Mouse (Mus musculus) thymus, postnatal 10 days (tissue): ENCODE measurements around the gene Tmem150c.
A peak's percentile ranks its signal among the peaks of the same experiment; 100 is the strongest.

Experiments used
- DNase-seq, 2 experiments: peaks; one replicate each; pipeline ENCODE4 v3.0.0; 2021; ENCODE audit warnings: low spot score in 2 of 2

Tmem150c gene

GRCm38 (mm10) chr5:100054807-100055547 is 104.6 kb downstream of the Tmem150c start:
- DNase-seq: no peak

GRCm38 (mm10) chr5:100052728-100053127 is 106.9 kb downstream of the Tmem150c start:
- no peak for DNase-seq

DNA sequence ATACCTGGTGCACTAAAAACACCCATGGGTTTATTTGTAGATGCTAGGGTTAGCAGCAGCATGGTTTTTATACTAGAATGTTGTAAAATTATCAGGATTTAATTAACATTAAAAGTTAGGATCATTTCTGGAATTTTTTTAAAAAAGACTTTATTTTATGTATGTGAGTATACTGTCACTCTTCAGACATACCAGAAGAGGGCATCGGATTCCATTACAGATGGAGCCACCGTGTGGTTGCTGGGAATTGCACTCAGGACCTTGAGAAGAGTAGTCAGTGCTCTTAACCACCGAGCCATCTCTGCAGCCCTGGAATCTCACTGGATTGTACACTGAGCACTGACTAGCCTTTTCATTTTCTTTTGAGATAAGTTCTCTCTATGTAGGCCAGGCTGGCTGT is 109.7 kb downstream of the Tmem150c start:
- no peak for DNase-seq

- no peak for DNase-seq
Measured at GRCm38 (mm10) chr5:100047871-100048270, 111.7 kb downstream of the Tmem150c start.

GRCm38 (mm10) chr5:100047143-100047640 is 112.4 kb downstream of the Tmem150c start:
- DNase-seq: no peak

GRCm38 (mm10) chr5:100046096-100046495 is 113.5 kb downstream of the Tmem150c start:
- no peak for DNase-seq

GRCm38 (mm10) chr5:100044621-100045020 is 115.0 kb downstream of the Tmem150c start:
- DNase-seq: no peak

GRCm38 (mm10) chr5:100044030-100044429 is 115.6 kb downstream of the Tmem150c start:
- no peak for DNase-seq

GRCm38 (mm10) chr5:100043361-100043760 is 116.2 kb downstream of the Tmem150c start:
- no peak for DNase-seq

DNA sequence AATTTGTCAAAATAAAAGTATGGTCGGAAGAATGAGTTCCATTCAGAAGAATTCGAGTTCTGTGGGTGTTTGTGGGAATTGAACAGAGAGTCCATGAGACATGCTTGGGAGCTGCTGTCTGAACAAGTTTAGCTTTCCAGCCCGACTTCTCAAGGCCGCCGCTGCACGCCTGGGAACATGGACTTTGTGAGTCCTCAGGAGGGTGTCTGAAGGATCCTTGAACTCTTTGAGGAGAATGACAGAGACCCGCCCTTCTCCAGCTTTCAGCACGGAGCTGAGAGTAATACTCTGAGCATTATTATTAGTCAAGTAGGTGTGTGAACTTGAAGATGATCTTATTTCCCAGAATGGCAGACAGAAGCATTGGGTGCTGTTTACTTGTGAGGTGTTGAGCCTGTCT is 117.1 kb downstream of the Tmem150c start:
- no peak for DNase-seq

GRCm38 (mm10) chr5:100041272-100041671 is 118.3 kb downstream of the Tmem150c start:
- DNase-seq: no peak

DNA sequence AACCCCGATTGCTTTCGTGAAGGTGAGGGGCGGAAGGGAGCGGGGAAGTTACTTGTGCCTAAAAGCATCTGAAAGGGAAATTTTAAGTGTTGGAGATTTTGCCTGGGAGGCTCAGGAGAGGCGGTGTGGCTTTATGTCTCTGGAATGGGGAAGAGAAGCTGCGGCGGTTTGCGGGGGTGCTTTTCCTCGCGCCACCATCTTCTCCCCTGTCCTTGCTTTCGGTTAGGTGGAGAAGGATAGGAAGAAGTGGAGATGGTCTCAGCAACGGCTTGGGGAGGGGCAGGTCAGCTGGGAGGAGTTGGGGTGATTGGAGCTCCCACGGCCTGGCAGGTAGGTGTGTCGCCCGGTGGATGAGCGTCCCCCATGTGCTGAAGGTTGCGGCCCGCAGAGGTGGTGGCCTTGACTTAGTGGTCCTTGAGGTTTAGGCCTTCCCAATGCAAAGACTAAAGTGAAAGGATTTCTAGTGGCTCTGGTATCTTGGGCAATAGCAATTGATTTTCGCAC is 119.3 kb downstream of the Tmem150c start:
- peak in 1 of 2 experiments; percentile 24 for DNase-seq

GRCm38 (mm10) chr5:100039602-100040142 is 119.9 kb downstream of the Tmem150c start, which contains the start of the genes Hnrnpdl and Enoph1:
TSS of gene Hnrnpdl (minus strand) at chr5:100039664.
TSS of gene Enoph1 (plus strand) at chr5:100039985.
- peak; percentile 91 to 93 for DNase-seq

DNA sequence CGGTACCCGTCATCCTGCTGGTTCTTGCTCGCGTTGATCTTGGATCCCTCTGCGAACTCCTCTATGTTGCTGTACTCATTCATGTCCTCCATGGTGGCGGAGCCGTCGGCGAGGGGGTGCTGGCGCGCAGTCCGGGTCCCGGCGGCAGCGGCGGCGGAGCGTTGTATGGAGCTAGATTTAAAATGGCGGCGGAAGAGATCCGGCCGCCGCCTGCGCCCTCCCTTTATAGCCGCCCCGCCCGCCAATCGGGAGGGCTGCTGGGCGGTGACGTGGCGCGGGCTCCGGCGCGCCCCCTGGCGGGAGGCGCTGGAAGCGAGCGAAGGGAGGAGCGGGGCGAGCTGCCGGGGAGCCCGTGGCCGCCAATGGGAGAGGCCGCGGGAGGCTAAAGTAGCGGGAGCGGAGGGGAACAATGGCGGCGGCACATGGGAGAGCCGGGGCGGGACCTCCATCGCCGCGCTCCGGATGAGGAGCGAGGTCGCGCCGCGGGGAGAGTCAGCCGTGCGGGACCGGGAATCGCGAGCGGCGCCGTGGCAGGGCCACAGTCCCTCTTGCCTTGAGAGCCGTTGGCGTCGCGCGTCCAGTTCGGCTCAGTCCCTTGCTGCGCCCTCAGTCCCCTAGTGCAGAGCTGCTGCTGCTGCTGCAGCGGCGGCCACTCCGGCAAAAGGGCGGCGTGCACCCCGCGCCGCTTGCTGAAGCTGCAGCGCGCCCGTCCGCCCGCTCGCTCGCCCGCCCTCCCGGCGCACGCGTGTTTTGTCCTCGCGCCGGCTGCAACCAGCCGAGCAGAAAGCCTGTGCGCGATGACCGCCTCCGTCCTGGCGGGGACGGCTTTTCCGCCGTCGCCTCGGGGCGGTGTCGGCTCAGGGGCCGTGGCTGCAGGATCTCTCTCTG is 120.7 kb downstream of the Tmem150c start:
- DNase-seq: peak; percentile 93 to 99

DNA sequence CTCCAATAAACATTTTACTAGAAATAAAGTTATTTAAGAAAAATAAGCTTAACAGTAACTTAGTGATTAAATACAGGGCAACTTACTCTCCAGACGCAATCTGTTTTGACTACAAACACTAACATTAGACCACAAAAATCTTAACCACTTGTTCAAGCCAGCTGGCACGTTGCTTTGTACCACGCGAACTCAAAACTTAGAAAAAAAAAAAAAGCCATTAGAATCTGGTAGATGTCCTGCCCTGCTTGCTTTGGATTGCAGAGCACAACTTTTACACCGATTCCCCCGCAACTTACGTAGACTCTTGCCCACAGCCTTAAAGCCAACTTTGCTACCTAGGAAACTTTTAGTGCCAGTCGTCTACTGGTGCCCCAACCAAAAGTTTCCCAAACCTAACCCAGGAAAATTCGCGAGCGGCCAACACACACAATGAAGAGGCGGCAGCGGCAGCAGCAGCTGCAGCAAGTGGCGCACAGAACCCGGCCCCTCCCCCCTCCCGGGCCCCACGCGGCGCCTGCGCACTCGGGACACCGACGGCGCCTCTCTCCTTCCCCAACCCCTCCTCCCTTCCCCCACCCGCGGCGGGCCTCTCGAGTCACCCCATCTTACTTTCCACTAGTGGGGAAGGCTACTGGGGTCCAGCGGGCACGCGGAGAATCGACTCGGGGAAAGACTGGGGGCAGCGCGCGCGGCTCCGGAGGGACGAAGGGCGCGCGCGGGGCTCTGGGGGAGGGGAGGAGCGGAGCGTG is 121.5 kb downstream of the Tmem150c start:
- DNase-seq: peak; percentile 91 to 95

GRCm38 (mm10) chr5:100036681-100037080 is 122.9 kb downstream of the Tmem150c start:
- DNase-seq: peak; percentile 29 to 32

GRCm38 (mm10) chr5:100035950-100036349 is 123.7 kb downstream of the Tmem150c start:
- DNase-seq: no peak

GRCm38 (mm10) chr5:100032646-100033045 is 127.0 kb downstream of the Tmem150c start:
- DNase-seq: no peak

DNA sequence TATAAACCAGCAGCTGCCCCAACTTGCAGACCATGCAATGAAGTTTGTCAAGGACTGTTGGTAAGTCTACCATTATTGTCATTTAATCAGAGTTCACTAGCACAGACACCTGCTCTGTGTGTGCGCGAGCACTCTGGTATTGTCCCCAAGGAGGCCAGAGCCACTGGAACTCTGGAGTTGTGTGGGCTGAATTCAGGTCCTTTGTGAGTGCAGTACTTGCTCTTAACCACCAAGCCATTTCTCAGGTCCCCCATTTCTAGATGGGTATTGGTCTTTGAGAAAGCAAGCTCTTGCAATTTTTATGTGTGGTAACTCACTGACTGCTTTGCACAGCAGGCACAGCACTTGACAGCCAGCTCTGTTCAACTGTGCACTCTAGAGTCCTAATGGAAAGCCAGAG is 127.5 kb downstream of the Tmem150c start:
- no peak for DNase-seq

DNA sequence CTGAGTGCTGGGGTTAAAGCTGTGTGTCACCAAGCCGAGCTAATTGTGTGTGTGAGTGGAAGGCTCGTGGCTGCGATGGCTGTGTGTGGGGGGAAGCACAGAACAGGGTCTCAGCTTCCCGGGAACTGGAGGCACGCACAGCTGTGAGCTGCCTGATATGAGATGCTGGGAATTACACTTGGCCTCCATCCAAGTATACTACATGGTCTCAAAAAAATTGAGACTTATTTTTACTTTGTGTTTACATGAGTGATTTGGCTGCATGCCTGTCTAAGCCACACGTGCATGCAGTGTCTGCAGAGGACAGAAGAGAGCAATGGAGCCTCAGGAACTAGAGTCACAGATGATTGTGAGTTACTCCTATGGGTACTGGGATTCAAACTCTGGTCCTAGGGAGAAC is 129.5 kb downstream of the Tmem150c start:
- no peak for DNase-seq
